Mouse (Mus musculus) left cerebral cortex, adult 6 months (tissue): ENCODE results near the gene Ptn. TPM values are rescaled to one million over a fixed set of nuclear protein-coding genes. Genes with fewer than 3 reads are reported as not detected.

Experiments
- long read RNA-seq, 2 experiments: library from polyadenylated mRNA; unstranded; transcript quantifications; one replicate each; pipeline ENCODE4 v2.0.0; 2019 to 2020
- polyA plus RNA-seq: library from polyadenylated mRNA; unstranded; fragments of <200 nt; fragmentation: Nextera tagmentation; gene quantifications from 2 replicates; pipeline ENCODE4 v1.2.3, GENCODE M21; 2021

Ptn gene
- 393 and 446 TPM in 2 replicates for polyA plus RNA-seq
- long read RNA-seq, experiment 1, transcript Ptn-202 (4 exons, 2,558 nt), result minor isoform, 13 of 1,164 reads
- long read RNA-seq, experiment 1, transcript Ptn-201 (5 exons, 1,614 nt), result major isoform, 1,071 of 1,164 reads
- long read RNA-seq, experiment 1, partial matches to known transcripts, result 29 of 1,164 reads
- long read RNA-seq, experiment 1, other reads (novel, unspliced or antisense), result 51 of 1,164 reads
- long read RNA-seq, experiment 2, transcript Ptn-201 (5 exons, 1,614 nt), result major isoform, 409 of 819 reads
- long read RNA-seq, experiment 2, transcript Ptn-202 (4 exons, 2,558 nt), result minor isoform, 195 of 819 reads
- long read RNA-seq, experiment 2, partial matches to known transcripts, result 195 of 819 reads
- long read RNA-seq, experiment 2, other reads (novel, unspliced or antisense), result 20 of 819 reads

DNA sequence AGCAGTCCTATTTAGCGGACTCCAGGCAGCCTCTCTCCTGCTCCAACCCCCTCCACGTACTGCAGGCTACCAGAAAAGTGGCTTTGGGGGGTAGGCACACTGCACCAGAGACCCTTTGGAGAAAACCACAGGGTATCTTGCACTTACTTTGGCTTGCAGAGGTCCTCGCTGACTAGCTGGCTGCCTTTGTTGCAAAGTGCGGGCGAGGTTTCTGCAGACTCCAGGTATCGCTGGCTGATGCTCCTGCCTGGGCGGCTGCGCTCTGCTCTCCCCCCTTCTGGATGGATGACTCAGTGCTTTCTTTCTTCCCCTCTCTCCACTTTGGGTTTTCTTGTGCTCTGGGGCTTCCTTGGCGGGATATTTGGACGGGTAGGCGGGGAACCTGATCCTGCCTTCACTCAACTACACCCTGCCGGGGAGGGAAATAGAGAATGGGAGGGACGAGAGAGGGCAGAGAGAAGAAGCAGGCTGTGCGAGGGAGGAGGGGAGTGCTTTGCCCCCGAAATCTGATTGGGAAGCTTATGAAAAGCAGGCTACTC is at the start of gene Ptn:
Gene Ptn (minus strand): TSS at position 474 of the 539 bp plus-strand sequence.

